Mouse (Mus musculus): ENCODE results near the gene Srp68. TPM values are rescaled to one million over a fixed set of nuclear protein-coding genes. Genes with fewer than 3 reads are reported as not detected.

Srp68 gene
- polyA plus RNA-seq, 1 experiment, result 23.4 TPM

Other genes starting within 250 kb of the Srp68 start
- gene H3f3b, start 246.3 kb downstream of the Srp68 start, polyA plus RNA-seq (2012; ENCODE audit: insufficient read depth, insufficient read length, missing spikeins), result 85.7 and 112 TPM in 2 replicates
- gene Unk, start 243.9 kb downstream of the Srp68 start, polyA plus RNA-seq (2012; ENCODE audit: insufficient read depth, insufficient read length, missing spikeins), result 2.9 and 4.0 TPM in 2 replicates
- not detected in 2 replicates for gene Unc13d, start 196.3 kb downstream of the Srp68 start, polyA plus RNA-seq (2012; ENCODE audit: insufficient read depth, insufficient read length, missing spikeins)
- gene Wbp2, start 187.2 kb downstream of the Srp68 start, polyA plus RNA-seq (2012; ENCODE audit: insufficient read depth, insufficient read length, missing spikeins), result 73.7 and 124 TPM in 2 replicates
- gene Trim47, start 147.0 kb downstream of the Srp68 start, polyA plus RNA-seq (2012; ENCODE audit: insufficient read depth, insufficient read length, missing spikeins), result 4.6 and 8.3 TPM in 2 replicates
- 5.9 and 8.3 TPM in 2 replicates for gene Trim65, start 143.1 kb downstream of the Srp68 start, polyA plus RNA-seq (2012; ENCODE audit: insufficient read depth, insufficient read length, missing spikeins)
- 99.5 and 121 TPM in 2 replicates for gene Mrpl38, start 135.3 kb downstream of the Srp68 start, polyA plus RNA-seq (2012; ENCODE audit: insufficient read depth, insufficient read length, missing spikeins)
- 3.8 and 5.3 TPM in 2 replicates for gene Fbf1, start 106.1 kb downstream of the Srp68 start, polyA plus RNA-seq (2012; ENCODE audit: insufficient read depth, insufficient read length, missing spikeins)
- gene Ten1, start 75.4 kb downstream of the Srp68 start, polyA plus RNA-seq (2012; ENCODE audit: insufficient read depth, insufficient read length, missing spikeins), result 4.3 and 7.6 TPM in 2 replicates
- 223 and 402 TPM in 2 replicates for gene Acox1, start 75.2 kb downstream of the Srp68 start, polyA plus RNA-seq (2012; ENCODE audit: insufficient read depth, insufficient read length, missing spikeins)
- gene Evpl, start 36.1 kb downstream of the Srp68 start, polyA plus RNA-seq (2012; ENCODE audit: insufficient read depth, insufficient read length, missing spikeins), result 0.16 TPM in 1 of 2 replicates, not detected in the other
- gene Galr2, start 6.7 kb upstream of the Srp68 start, polyA plus RNA-seq (2012; ENCODE audit: insufficient read depth, insufficient read length, missing spikeins), result not detected in 2 replicates
- 61.2 and 74.2 TPM in 2 replicates for gene Exoc7, start 33.0 kb upstream of the Srp68 start, polyA plus RNA-seq (2012; ENCODE audit: insufficient read depth, insufficient read length, missing spikeins)
- not detected in 2 replicates for gene Foxj1, start 61.2 kb upstream of the Srp68 start, polyA plus RNA-seq (2012; ENCODE audit: insufficient read depth, insufficient read length, missing spikeins)
- 0.67 TPM in 1 of 2 replicates, not detected in the other for gene Rnf157, start 138.8 kb upstream of the Srp68 start, polyA plus RNA-seq (2012; ENCODE audit: insufficient read depth, insufficient read length, missing spikeins)
- 29.8 and 38.4 TPM in 2 replicates for gene Ubald2, start 159.9 kb upstream of the Srp68 start, polyA plus RNA-seq (2012; ENCODE audit: insufficient read depth, insufficient read length, missing spikeins)
- gene Qrich2, start 192.0 kb upstream of the Srp68 start, polyA plus RNA-seq (2012; ENCODE audit: insufficient read depth, insufficient read length, missing spikeins), result not detected in 2 replicates
- 19.2 and 19.3 TPM in 2 replicates for gene Prpsap1, start 220.0 kb upstream of the Srp68 start, polyA plus RNA-seq (2012; ENCODE audit: insufficient read depth, insufficient read length, missing spikeins)

All from brown adipose tissue, adult 24 weeks (tissue).